In genomic region chr5:86886620-86887019, GRCm38 (mm10) we compare ENCODE assay signal across 17 mouse cellular contexts. TPM values are rescaled to one million over a fixed set of nuclear protein-coding genes. Genes with fewer than 3 reads are reported as not detected.
A peak's percentile ranks its signal among the peaks of the same experiment; 100 is the strongest.
DNase-seq lines count a peak whose midpoint lies in the region; ATAC-seq and TF ChIP-seq lines count a peak whose summit lies in the region.
"Had no signal": no experiment of that assay in that cellular context is flagged by ENCODE, and none has a peak within 500 bp of the region (broad histone marks: within the 10 kb centered on the region; RNA-seq: fewer than 3 reads in every experiment).

No protein-coding gene starts in this region.

- H3K36me3 ChIP-seq in hindbrain, postnatal 0 days (ENCODE audit: insufficient read depth, low read length), result no peaks in the 10 kb centered on the region
- H3K36me3 ChIP-seq in hindbrain, embryonic 16.5 days (ENCODE audit: control insufficient read depth, insufficient read depth, low read length), result no peaks in the 10 kb centered on the region
- H3K36me3 ChIP-seq in limb, embryonic 14.5 days (ENCODE audit: control insufficient read depth, insufficient read depth, low read length), result no peaks in the 10 kb centered on the region
- no peaks in the 10 kb centered on the region for H3K36me3 ChIP-seq in limb, embryonic 10.5 days
- H3K36me3 ChIP-seq in MEL (ENCODE audit: control insufficient read depth in 1 of 2, insufficient read depth in 2 of 2, low read length in 2 of 2), result no peaks in the 10 kb centered on the region
- H3K36me3 ChIP-seq in neural tube, embryonic 15.5 days, result no peaks in the 10 kb centered on the region
- H3K36me3 ChIP-seq: midbrain, embryonic 13.5 days had no signal

- WGBS in hindbrain, postnatal 0 days, result 45% methylated on average over 3 of the region's 3 CpGs
- WGBS in hindbrain, embryonic 16.5 days, result 48% methylated on average over 3 of the region's 3 CpGs
- WGBS in limb, embryonic 14.5 days, result 48% methylated on average over 3 of the region's 3 CpGs
- 51% methylated on average over 3 of the region's 3 CpGs for WGBS in limb, embryonic 10.5 days
- 42% methylated on average over 3 of the region's 3 CpGs for WGBS in neural tube, embryonic 15.5 days

- DNase-seq in hindbrain, postnatal 0 days (ENCODE audit: low spot score), result peak; percentile 65
- DNase-seq in limb, embryonic 14.5 days (ENCODE audit: low spot score), result peak; percentile 34
- DNase-seq in limb, embryonic 10.5 days (ENCODE audit: low spot score), result no peak
- peak; percentile 21 for DNase-seq in MEL (ENCODE audit: low read depth, low spot score)
- peak; percentile 4 for DNase-seq in embryo, embryonic 9.5 days (ENCODE audit: extremely low spot score)
- DNase-seq: adrenal gland, postnatal 36 days; gastrocnemius, postnatal 10 days; kidney, adult 8-10 months; lung, postnatal 10 days; right cerebral cortex, postnatal 4 days had no signal

- peak; percentile 71 for TF ChIP-seq RAD21 in MEL (IDR thresholded peaks at IDR 0.05; ENCODE audit: low read depth, low read length)

- no peak for TF ChIP-seq EP300 in MEL (IDR thresholded peaks at IDR 0.05; ENCODE audit: low read depth in 1 of 2, low read length in 2 of 2)

- H3K4me2 ChIP-seq in hindbrain, postnatal 0 days (ENCODE audit: low read depth, low read length), result no peak overlapping the region
- no peak overlapping the region for H3K4me2 ChIP-seq in hindbrain, embryonic 16.5 days (ENCODE audit: low read length)
- no peak overlapping the region for H3K4me2 ChIP-seq in limb, embryonic 14.5 days (replicated peaks; ENCODE audit: low read depth, low read length, severe bottlenecking)
- no peak overlapping the region for H3K4me2 ChIP-seq in neural tube, embryonic 15.5 days
- H3K4me2 ChIP-seq: midbrain, embryonic 13.5 days had no signal

- H3K9ac ChIP-seq in hindbrain, postnatal 0 days (replicated peaks; ENCODE audit: low read length), result no peak overlapping the region
- H3K9ac ChIP-seq in hindbrain, embryonic 16.5 days (ENCODE audit: low read depth, low read length), result no peak overlapping the region
- no peak overlapping the region for H3K9ac ChIP-seq in limb, embryonic 14.5 days (ENCODE audit: low read depth, low read length, severe bottlenecking)
- H3K9ac ChIP-seq in MEL (ENCODE audit: control insufficient read depth, low read depth, low read length, poor library complexity, severe bottlenecking), result no peak overlapping the region
- H3K9ac ChIP-seq in neural tube, embryonic 15.5 days (replicated peaks), result no peak overlapping the region
- H3K9ac ChIP-seq: midbrain, embryonic 13.5 days had no signal

- H3K79me2 ChIP-seq in MEL (ENCODE audit: control insufficient read depth, insufficient read depth, low read length, poor library complexity), result no peaks in the 10 kb centered on the region

- no peaks in the 10 kb centered on the region for H3K9me3 ChIP-seq in hindbrain, postnatal 0 days (ENCODE audit: low read length)
- H3K9me3 ChIP-seq in hindbrain, embryonic 16.5 days (ENCODE audit: control insufficient read depth, low read length), result no peaks in the 10 kb centered on the region
- H3K9me3 ChIP-seq in limb, embryonic 14.5 days (ENCODE audit: control insufficient read depth, low read length), result no peaks in the 10 kb centered on the region
- H3K9me3 ChIP-seq in limb, embryonic 10.5 days (replicated peaks), result no peaks in the 10 kb centered on the region
- H3K9me3 ChIP-seq in MEL (replicated peaks; ENCODE audit: insufficient read depth, low read length), result no peaks in the 10 kb centered on the region
- H3K9me3 ChIP-seq in neural tube, embryonic 15.5 days (replicated peaks), result 0 out of 2 replicates have a peak, but pooled peaks cover 2% of the 10 kb centered on the region
- H3K9me3 ChIP-seq: midbrain, embryonic 13.5 days had no signal

- no peak for TF ChIP-seq POLR2A in limb, embryonic 14.5 days (IDR thresholded peaks at IDR 0.05; ENCODE audit: borderline replicate concordance, extremely low read depth, insufficient read depth, insufficient read length)
- TF ChIP-seq POLR2A in MEL (IDR thresholded peaks at IDR 0.05; ENCODE audit: control insufficient read depth in 1 of 2, insufficient read depth in 1 of 2, low read depth in 1 of 2, low read length in 2 of 2, poor library complexity in 1 of 2), result no peak

- H3K4me1 ChIP-seq in hindbrain, postnatal 0 days (ENCODE audit: insufficient read depth, low read length), result no peaks in the 10 kb centered on the region
- no peaks in the 10 kb centered on the region for H3K4me1 ChIP-seq in hindbrain, embryonic 16.5 days (ENCODE audit: control insufficient read depth, insufficient read depth, low read depth, low read length)
- no peaks in the 10 kb centered on the region for H3K4me1 ChIP-seq in limb, embryonic 14.5 days (ENCODE audit: control insufficient read depth, insufficient read depth, low read length)
- H3K4me1 ChIP-seq in limb, embryonic 10.5 days, result no peaks in the 10 kb centered on the region
- H3K4me1 ChIP-seq in MEL (ENCODE audit: control insufficient read depth in 1 of 2, insufficient read depth in 2 of 2, low read length in 2 of 2), result no peaks in the 10 kb centered on the region
- no peaks in the 10 kb centered on the region for H3K4me1 ChIP-seq in neural tube, embryonic 15.5 days
- H3K4me1 ChIP-seq: midbrain, embryonic 13.5 days had no signal

- H3K4me3 ChIP-seq in hindbrain, postnatal 0 days (ENCODE audit: low read length), result no peak overlapping the region
- H3K4me3 ChIP-seq in hindbrain, embryonic 16.5 days (ENCODE audit: low read length), result no peak overlapping the region
- H3K4me3 ChIP-seq in limb, embryonic 14.5 days (replicated peaks; ENCODE audit: low read length), result no peak overlapping the region
- H3K4me3 ChIP-seq in limb, embryonic 10.5 days, result no peak overlapping the region
- no peak overlapping the region for H3K4me3 ChIP-seq in MEL (ENCODE audit: control insufficient read depth in 1 of 2, insufficient read depth in 1 of 2, low read depth in 2 of 2, low read length in 2 of 2)
- H3K4me3 ChIP-seq in neural tube, embryonic 15.5 days (replicated peaks), result no peak overlapping the region
- H3K4me3 ChIP-seq: midbrain, embryonic 13.5 days had no signal

- no peak for ATAC-seq in hindbrain, postnatal 0 days
- ATAC-seq in hindbrain, embryonic 16.5 days, result no peak
- no peak for ATAC-seq in limb, embryonic 14.5 days (ENCODE audit: low FRiP score, low read depth)
- ATAC-seq in neural tube, embryonic 15.5 days (ENCODE audit: low FRiP score), result no peak
- ATAC-seq: midbrain, embryonic 13.5 days had no signal

- TF ChIP-seq CTCF in hindbrain, postnatal 0 days (IDR thresholded peaks at IDR 0.05; ENCODE audit: low read depth), result peak; percentile 59
- peak in 1 of 3 experiments; percentile 67; a peak in 2 of 6 replicates for TF ChIP-seq CTCF in MEL (IDR thresholded peaks at IDR 0.05 in 2 of 3, conservative IDR thresholded peaks at IDR 0.05 in 1 of 3; ENCODE audit: control insufficient read depth in 1 of 3, insufficient read depth in 1 of 3, low read depth in 2 of 3, low read length in 3 of 3, poor library complexity in 1 of 3, severe bottlenecking in 1 of 3)

- H3K27me3 ChIP-seq in hindbrain, postnatal 0 days (ENCODE audit: insufficient read depth, low read length), result no peaks in the 10 kb centered on the region
- no peaks in the 10 kb centered on the region for H3K27me3 ChIP-seq in hindbrain, embryonic 16.5 days (replicated peaks; ENCODE audit: control insufficient read depth, insufficient read depth, low read length)
- H3K27me3 ChIP-seq in limb, embryonic 14.5 days (ENCODE audit: control insufficient read depth, insufficient read depth, low read length), result no peaks in the 10 kb centered on the region
- H3K27me3 ChIP-seq in limb, embryonic 10.5 days (ENCODE audit: low read depth, poor library complexity, severe bottlenecking), result no peaks in the 10 kb centered on the region
- H3K27me3 ChIP-seq in MEL (ENCODE audit: control insufficient read depth in 1 of 2, insufficient read depth in 2 of 2, low read length in 2 of 2), result no peaks in the 10 kb centered on the region
- no peaks in the 10 kb centered on the region for H3K27me3 ChIP-seq in neural tube, embryonic 15.5 days (replicated peaks)
- H3K27me3 ChIP-seq: midbrain, embryonic 13.5 days had no signal

- H3K27ac ChIP-seq in hindbrain, postnatal 0 days, result no peak overlapping the region
- no peak overlapping the region for H3K27ac ChIP-seq in hindbrain, embryonic 16.5 days (ENCODE audit: low read depth, low read length)
- no peak overlapping the region for H3K27ac ChIP-seq in limb, embryonic 14.5 days (replicated peaks; ENCODE audit: low read depth, low read length)
- H3K27ac ChIP-seq in limb, embryonic 10.5 days, result no peak overlapping the region
- no peak overlapping the region for H3K27ac ChIP-seq in MEL (ENCODE audit: control insufficient read depth, low read depth, low read length)
- no peak overlapping the region for H3K27ac ChIP-seq in neural tube, embryonic 15.5 days (replicated peaks)
- H3K27ac ChIP-seq: midbrain, embryonic 13.5 days had no signal

TF ChIP-seq in MEL, 35 proteins besides CTCF, POLR2A, EP300 and RAD21 (continues in another document):
- TF ChIP-seq TCF12 (IDR thresholded peaks at IDR 0.05; ENCODE audit: low read depth, low read length) (no peak), ZC3H11A (IDR thresholded peaks at IDR 0.05; ENCODE audit: low read depth, low read length) (peak; percentile 50)

RNA-seq across cellular contexts. Expression of gene Ugt2b34, which starts 20.1 kb away (rescaled TPM):
- not detected in 2 replicates for total RNA-seq in hindbrain, postnatal 0 days (2014; rRNA removed)
- not detected in 2 replicates for polyA plus RNA-seq in hindbrain, postnatal 0 days (2015; fragmentation: Nextera tagmentation; extraction: Ambion mirVana)
- not detected in 2 replicates for polyA plus RNA-seq in hindbrain, embryonic 16.5 days (2015; fragmentation: Nextera tagmentation; extraction: Ambion mirVana)
- polyA plus RNA-seq in limb, embryonic 14.5 days (2012; rRNA removed), result 0.05 TPM in 1 of 2 replicates, not detected in the other
- polyA plus RNA-seq in limb, embryonic 14.5 days (2014; fragmentation: Nextera tagmentation; extraction: Ambion mirVana), result not detected in 2 replicates
- polyA plus RNA-seq in limb, embryonic 10.5 days (2016; fragmentation: Nextera tagmentation; extraction: Ambion mirVana), result not detected in 2 replicates
- not detected in 2 replicates for total RNA-seq in MEL (2012; rRNA removed)
- polyA plus RNA-seq in MEL (2012; ENCODE audit: insufficient read depth in 1 of 2, insufficient read length in 2 of 2, low read depth in 1 of 2, low replicate concordance in 2 of 2, missing spikeins in 1 of 2), result not detected
- 0.06 and 10.1 TPM in 2 replicates for polyA plus RNA-seq in neural tube, embryonic 15.5 days (2015; fragmentation: Nextera tagmentation; extraction: Ambion mirVana)
- total RNA-seq: common myeloid progenitor, adult 5-6 weeks had no signal
- polyA plus RNA-seq: heart, embryonic 14.5 days; limb, embryonic 11.5 days; midbrain, embryonic 13.5 days had no signal

RNA-seq across cellular contexts. Expression of gene Ugt2b1, which starts 39.7 kb away (rescaled TPM):
- total RNA-seq in hindbrain, postnatal 0 days (2014; rRNA removed), result not detected in 2 replicates
- polyA plus RNA-seq in hindbrain, postnatal 0 days (2015; fragmentation: Nextera tagmentation; extraction: Ambion mirVana), result not detected in 2 replicates
- not detected in 2 replicates for polyA plus RNA-seq in hindbrain, embryonic 16.5 days (2015; fragmentation: Nextera tagmentation; extraction: Ambion mirVana)
- polyA plus RNA-seq in limb, embryonic 14.5 days (2012; rRNA removed), result not detected in 2 replicates
- polyA plus RNA-seq in limb, embryonic 14.5 days (2014; fragmentation: Nextera tagmentation; extraction: Ambion mirVana), result not detected in 2 replicates
- polyA plus RNA-seq in limb, embryonic 10.5 days (2016; fragmentation: Nextera tagmentation; extraction: Ambion mirVana), result not detected in 2 replicates
- not detected in 2 replicates for total RNA-seq in MEL (2012; rRNA removed)
- polyA plus RNA-seq in MEL (2012; ENCODE audit: insufficient read depth in 1 of 2, insufficient read length in 2 of 2, low read depth in 1 of 2, low replicate concordance in 2 of 2, missing spikeins in 1 of 2), result not detected
- polyA plus RNA-seq in neural tube, embryonic 15.5 days (2015; fragmentation: Nextera tagmentation; extraction: Ambion mirVana), result not detected in 2 replicates
- total RNA-seq: common myeloid progenitor, adult 5-6 weeks; gastrocnemius, postnatal 10 days had no signal
- polyA plus RNA-seq: heart, embryonic 14.5 days; limb, embryonic 11.5 days; midbrain, embryonic 13.5 days; stomach, embryonic 16.5 days had no signal
